Mouse (Mus musculus) hindbrain, embryonic 13.5 days (tissue): Measurements from ENCODE around the gene Rflna. TPM values are rescaled to one million over a fixed set of nuclear protein-coding genes. Genes with fewer than 3 reads are reported as not detected.

Experiments used
- ATAC-seq: fragments of 200-750 bp; cut with Nextera tagmentation; 2 replicates; pipeline ENCODE4 v1.8.0; 2017; ENCODE audit warnings: moderate TSS enrichment; ENCODE audit not compliant: low FRiP score
- H3K27ac ChIP-seq: fragments of 300-500 bp; sonication (generic); 2 replicates; pipeline ENCODE4 v1.5.1; 2015; ENCODE audit warnings: inconsistent platforms, mild to moderate bottlenecking, moderate library complexity
- H3K27me3 ChIP-seq: fragments of 300-500 bp; sonication (generic); 2 replicates; pipeline ENCODE4 v1.6.1; 2015; ENCODE audit warnings: mild to moderate bottlenecking, inconsistent platforms
- H3K36me3 ChIP-seq: fragments of 300-500 bp; sonication (generic); 2 replicates; pipeline ENCODE4 v1.6.1; 2015; ENCODE audit warnings: mild to moderate bottlenecking, inconsistent platforms
- H3K4me1 ChIP-seq: fragments of 300-500 bp; sonication (generic); replicated peaks from 2 replicates; pipeline ENCODE4 v1.6.1; 2015; ENCODE audit warnings: inconsistent platforms
- H3K4me2 ChIP-seq: fragments of 300-500 bp; sonication (generic); 2 replicates; pipeline ENCODE4 v1.6.1; 2015; ENCODE audit warnings: inconsistent platforms, mild to moderate bottlenecking, moderate library complexity
- H3K4me3 ChIP-seq: fragments of 300-500 bp; sonication (generic); 2 replicates; pipeline ENCODE4 v1.5.1; 2015; ENCODE audit warnings: mild to moderate bottlenecking, inconsistent platforms
- H3K9ac ChIP-seq: fragments of 300-500 bp; sonication (generic); 2 replicates; pipeline ENCODE4 v1.6.1; 2015; ENCODE audit warnings: mild to moderate bottlenecking, inconsistent platforms
- H3K9me3 ChIP-seq: fragments of 300-500 bp; sonication (generic); 2 replicates; pipeline ENCODE4 v1.6.1; 2016; ENCODE audit warnings: inconsistent platforms
- WGBS: fragments of 180-500 bp; shearing (Covaris S2); methylation state at CpG from one replicate; pipeline ENCODE4 v1.1.7; 2015; 5-methylcytosine and 5-hydroxymethylcytosine counted together
- polyA plus RNA-seq: library from polyadenylated mRNA; unstranded; fragments of >200 nt; fragmentation: Nextera tagmentation; extraction: Ambion mirVana; gene quantifications from 2 replicates; pipeline ENCODE4 v1.2.1, GENCODE M21; 2015

Rflna gene
- polyA plus RNA-seq, 1 experiment from 2014 or later = 5.9 TPM

- Histone ChIP-seq H3K27me3 (no peaks in the 10 kb centered on the region), H3K9ac (no peak overlapping the region), H3K27ac (no peak overlapping the region), H3K4me1 (no peaks in the 10 kb centered on the region), H3K36me3 (no peaks in the 10 kb centered on the region), H3K4me2 (no peak overlapping the region), H3K9me3 (peaks cover 14% of the 10 kb centered on the region), H3K4me3 (no peak overlapping the region)
- ATAC-seq = no peak
- 89% methylated on average over 5 of the region's 5 CpGs for WGBS
Measured at GRCm38 (mm10) chr5:124986222-124986621, 16.8 kb upstream of the Rflna start.

DNA sequence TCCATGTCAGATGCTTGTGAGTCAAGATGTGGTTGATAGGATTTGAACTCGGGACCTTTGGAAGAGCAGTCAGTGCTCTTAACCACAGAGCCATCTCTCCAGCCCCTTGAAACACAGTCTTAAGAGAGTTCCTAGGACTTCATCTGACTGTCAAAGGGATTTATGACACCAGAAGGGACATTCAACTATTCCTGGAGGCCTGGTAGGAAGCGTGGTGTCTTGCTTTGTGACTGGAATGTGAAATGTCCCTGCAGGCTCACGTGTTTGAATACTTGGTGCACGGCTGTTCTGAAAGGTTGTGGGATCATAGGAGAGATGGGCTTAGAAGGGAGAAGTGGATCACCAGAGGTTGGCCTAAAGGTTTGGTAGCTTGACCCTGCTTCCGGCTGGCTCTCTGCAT lies 16.4 kb upstream of the Rflna start:
- no peak overlapping the region for H3K9ac ChIP-seq
- no peaks in the 10 kb centered on the region for H3K27me3 ChIP-seq
- H3K4me3 ChIP-seq = no peak overlapping the region
- WGBS = 82% methylated on average over 5 of the region's 5 CpGs
- no peaks in the 10 kb centered on the region for H3K4me1 ChIP-seq
- no peak overlapping the region for H3K4me2 ChIP-seq
- H3K27ac ChIP-seq = no peak overlapping the region
- H3K36me3 ChIP-seq = no peaks in the 10 kb centered on the region
- ATAC-seq = no peak
- peaks cover 14% of the 10 kb centered on the region for H3K9me3 ChIP-seq

GRCm38 (mm10) chr5:124989724-124990123 lies 13.3 kb upstream of the Rflna start:
- H3K36me3 ChIP-seq = no peaks in the 10 kb centered on the region
- no peak overlapping the region for H3K27ac ChIP-seq
- H3K27me3 ChIP-seq = 0 out of 2 replicates have a peak, but pooled peaks cover 3% of the 10 kb centered on the region
- H3K4me2 ChIP-seq = no peak overlapping the region
- no peak overlapping the region for H3K9ac ChIP-seq
- H3K4me3 ChIP-seq = no peak overlapping the region
- no peaks in the 10 kb centered on the region for H3K9me3 ChIP-seq
- no peak for ATAC-seq
- WGBS = 90% methylated on average over 2 of the region's 2 CpGs
- H3K4me1 ChIP-seq = no peaks in the 10 kb centered on the region

DNA sequence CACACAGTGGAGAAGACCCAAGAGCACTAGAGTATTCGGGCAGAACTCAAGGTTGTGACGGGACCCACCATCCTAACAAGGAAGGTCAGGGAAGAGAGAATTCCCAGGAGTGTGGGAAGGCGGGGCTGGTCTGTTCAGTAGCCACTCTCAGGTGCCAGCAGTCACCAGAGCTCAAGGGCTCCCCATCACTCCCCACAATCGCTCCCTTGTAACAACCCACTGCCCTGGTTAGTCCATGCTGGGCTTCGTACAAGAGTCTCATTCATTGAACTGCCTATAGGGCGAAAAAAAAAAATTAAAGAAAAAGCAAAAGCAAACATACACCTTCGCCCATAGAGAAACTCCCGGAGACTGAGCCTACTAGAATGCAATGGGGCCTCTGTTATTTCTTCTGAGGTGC lies 10.7 kb upstream of the Rflna start:
- 87% methylated on average over 8 of the region's 8 CpGs for WGBS
- no peaks in the 10 kb centered on the region for H3K4me1 ChIP-seq
- ATAC-seq = no peak
- no peak overlapping the region for H3K4me2 ChIP-seq
- H3K9ac ChIP-seq = no peak overlapping the region
- H3K9me3 ChIP-seq = no peaks in the 10 kb centered on the region
- H3K27me3 ChIP-seq = 0 out of 2 replicates have a peak, but pooled peaks cover 3% of the 10 kb centered on the region
- no peaks in the 10 kb centered on the region for H3K36me3 ChIP-seq
- H3K4me3 ChIP-seq = no peak overlapping the region
- H3K27ac ChIP-seq = no peak overlapping the region

DNA sequence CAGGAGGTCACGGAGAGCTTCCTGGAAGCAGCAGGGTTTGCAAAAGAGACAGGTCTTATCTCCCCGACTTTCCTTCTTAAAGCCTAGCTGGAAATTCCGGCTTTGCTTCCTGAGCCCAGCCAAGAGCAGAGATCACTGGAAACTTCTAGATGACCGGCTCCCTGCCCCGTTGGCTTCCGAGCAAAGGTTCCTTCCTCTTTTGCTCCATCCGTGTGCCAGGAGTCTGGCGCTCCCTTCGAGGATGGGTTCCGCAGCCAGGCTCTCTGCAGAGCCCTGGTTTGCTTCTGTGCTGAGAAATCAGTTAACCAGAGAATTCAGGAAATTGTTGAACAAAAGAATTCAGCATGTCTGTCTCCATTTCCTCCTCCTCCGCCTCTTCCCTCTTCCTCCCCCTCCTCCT lies 10.1 kb upstream of the Rflna start:
- H3K36me3 ChIP-seq = no peaks in the 10 kb centered on the region
- no peak overlapping the region for H3K4me2 ChIP-seq
- no peak for ATAC-seq
- H3K27ac ChIP-seq = no peak overlapping the region
- H3K9ac ChIP-seq = no peak overlapping the region
- 0 out of 2 replicates have a peak, but pooled peaks cover 3% of the 10 kb centered on the region for H3K27me3 ChIP-seq
- 80% methylated on average over 11 of the region's 11 CpGs for WGBS
- H3K9me3 ChIP-seq = no peaks in the 10 kb centered on the region
- H3K4me3 ChIP-seq = no peak overlapping the region
- no peaks in the 10 kb centered on the region for H3K4me1 ChIP-seq

- no peaks in the 10 kb centered on the region; the same call in 1 of the 2 replicates for H3K4me1 ChIP-seq
- 68% methylated on average over 6 of the region's 6 CpGs for WGBS
- H3K36me3 ChIP-seq = no peaks in the 10 kb centered on the region
- H3K9ac ChIP-seq = no peak overlapping the region
- H3K4me2 ChIP-seq = no peak overlapping the region
- H3K4me3 ChIP-seq = no peak overlapping the region
- ATAC-seq = no peak
- no peak overlapping the region for H3K27ac ChIP-seq
- no peaks in the 10 kb centered on the region for H3K9me3 ChIP-seq
- H3K27me3 ChIP-seq = 0 out of 2 replicates have a peak, but pooled peaks cover 3% of the 10 kb centered on the region
Measured at GRCm38 (mm10) chr5:124996816-124997215, 6.2 kb upstream of the Rflna start.

DNA sequence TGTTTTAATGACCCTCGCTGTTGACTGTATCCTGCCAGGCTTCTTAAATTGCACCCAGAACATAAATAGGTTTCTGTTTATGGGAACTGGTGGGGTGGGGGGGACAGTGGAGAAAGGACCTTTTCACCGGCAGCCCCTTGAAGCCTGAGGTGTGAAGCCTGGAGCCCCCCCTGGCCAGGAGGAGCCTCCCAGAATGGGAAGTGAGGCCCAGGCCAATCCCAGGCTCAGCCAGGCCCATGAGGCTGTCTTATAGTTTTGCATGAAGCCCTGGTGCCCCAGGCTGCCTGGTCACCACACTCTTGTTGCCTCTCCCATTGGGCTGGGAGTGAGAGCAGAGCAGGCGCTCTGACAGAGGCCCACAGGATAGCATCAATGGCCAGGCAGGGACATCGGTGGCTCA lies 5.1 kb upstream of the Rflna start:
- H3K4me3 ChIP-seq = no peak overlapping the region
- H3K36me3 ChIP-seq = no peaks in the 10 kb centered on the region
- H3K27ac ChIP-seq = no peak overlapping the region
- no peaks in the 10 kb centered on the region for H3K9me3 ChIP-seq
- peaks cover 11% of the 10 kb centered on the region for H3K27me3 ChIP-seq
- peaks cover 6% of the 10 kb centered on the region for H3K4me1 ChIP-seq
- no peak overlapping the region for H3K4me2 ChIP-seq
- H3K9ac ChIP-seq = no peak overlapping the region
- no peak for ATAC-seq
- WGBS = 89% methylated on average over 4 of the region's 4 CpGs

- H3K9me3 ChIP-seq = no peaks in the 10 kb centered on the region
- WGBS = 60% methylated on average over 10 of the region's 10 CpGs
Measured at GRCm38 (mm10) chr5:125000756-125001250, 2.2 kb upstream of the Rflna start.

GRCm38 (mm10) chr5:125003873-125004255 lies 843 bp downstream of the Rflna start:
- H3K4me2 ChIP-seq = peak overlapping the region; percentile 60
- no peak for ATAC-seq
- 16% methylated on average over 15 of the region's 15 CpGs for WGBS
- peaks cover 44% of the 10 kb centered on the region for H3K4me1 ChIP-seq
- peaks cover 35% of the 10 kb centered on the region for H3K27me3 ChIP-seq
- H3K9ac ChIP-seq = peak overlapping the region; percentile 69
- peaks cover 4% of the 10 kb centered on the region; the same call in 1 of the 2 replicates for H3K36me3 ChIP-seq
- peak overlapping the region; percentile 38 for H3K4me3 ChIP-seq
- H3K27ac ChIP-seq = no peak overlapping the region
- H3K9me3 ChIP-seq = no peaks in the 10 kb centered on the region

More at GRCm38 (mm10) chr5:125000756-125001250, 2.2 kb upstream of the Rflna start:
- no peak overlapping the region for H3K4me3 ChIP-seq
- H3K9ac ChIP-seq = no peak overlapping the region
- H3K36me3 ChIP-seq = no peaks in the 10 kb centered on the region
- no peak overlapping the region for H3K4me2 ChIP-seq
- H3K4me1 ChIP-seq = peaks cover 24% of the 10 kb centered on the region
- no peak overlapping the region for H3K27ac ChIP-seq
- ATAC-seq = no peak
- H3K27me3 ChIP-seq = peaks cover 35% of the 10 kb centered on the region

GRCm38 (mm10) chr5:125005871-125006652 lies 3.0 kb downstream of the Rflna start:
- Histone ChIP-seq H3K27ac (peak overlapping the region; percentile 40; the same call in 1 of the 2 replicates), H3K36me3 (peaks cover 20% of the 10 kb centered on the region), H3K4me1 (peaks cover 44% of the 10 kb centered on the region), H3K27me3 (peaks cover 35% of the 10 kb centered on the region), H3K4me3 (no peak overlapping the region), H3K4me2 (no peak overlapping the region), H3K9ac (no peak overlapping the region), H3K9me3 (no peaks in the 10 kb centered on the region)
- no peak; the same call in 1 of the 2 replicates for ATAC-seq
- 59% methylated on average over 9 of the region's 9 CpGs for WGBS

DNA sequence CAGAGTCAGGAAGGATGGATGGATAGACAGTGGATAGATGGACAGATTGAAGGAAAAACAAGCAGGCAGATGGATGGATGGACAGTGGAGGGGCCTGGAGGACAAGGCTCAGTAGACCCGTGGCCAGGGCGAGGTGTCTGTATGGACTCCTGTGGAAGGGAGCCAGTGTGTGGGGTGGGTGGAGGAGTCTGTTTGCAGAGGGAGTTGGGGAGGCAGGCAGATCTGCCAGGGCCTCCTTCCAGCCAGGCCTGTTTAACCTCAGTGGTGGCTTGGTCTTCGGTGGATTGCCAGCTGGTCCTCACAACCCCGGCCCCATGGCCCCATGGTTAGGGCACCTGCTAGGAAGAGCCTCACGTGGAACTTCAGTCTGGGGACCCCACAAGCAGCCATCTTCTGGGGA lies 3.9 kb downstream of the Rflna start:
- H3K27ac ChIP-seq = no peak overlapping the region
- no peak overlapping the region for H3K4me2 ChIP-seq
- H3K4me1 ChIP-seq = peaks cover 44% of the 10 kb centered on the region
- no peak for ATAC-seq
- peaks cover 35% of the 10 kb centered on the region for H3K27me3 ChIP-seq
- H3K4me3 ChIP-seq = no peak overlapping the region
- H3K9ac ChIP-seq = no peak overlapping the region
- 83% methylated on average over 5 of the region's 5 CpGs for WGBS
- peaks cover 27% of the 10 kb centered on the region for H3K36me3 ChIP-seq
- no peaks in the 10 kb centered on the region for H3K9me3 ChIP-seq

GRCm38 (mm10) chr5:125011166-125011565 lies 8.1 kb downstream of the Rflna start:
- H3K4me3 ChIP-seq = no peak overlapping the region
- H3K27me3 ChIP-seq = no peaks in the 10 kb centered on the region
- peaks cover 16% of the 10 kb centered on the region for H3K4me1 ChIP-seq
- H3K9ac ChIP-seq = no peak overlapping the region
- no peak for ATAC-seq
- H3K27ac ChIP-seq = no peak overlapping the region
- H3K4me2 ChIP-seq = no peak overlapping the region
- peaks cover 51% of the 10 kb centered on the region for H3K36me3 ChIP-seq
- H3K9me3 ChIP-seq = no peaks in the 10 kb centered on the region
- WGBS = 93% methylated on average over 24 of the region's 24 CpGs

- H3K4me3 ChIP-seq = no peak overlapping the region
- no peak overlapping the region for H3K27ac ChIP-seq
- no peak for ATAC-seq
- H3K4me1 ChIP-seq = peaks cover 12% of the 10 kb centered on the region
- H3K27me3 ChIP-seq = no peaks in the 10 kb centered on the region
- H3K9me3 ChIP-seq = no peaks in the 10 kb centered on the region
- H3K9ac ChIP-seq = no peak overlapping the region
- 95% methylated on average over 8 of the region's 8 CpGs for WGBS
- H3K36me3 ChIP-seq = peaks cover 56% of the 10 kb centered on the region
- H3K4me2 ChIP-seq = no peak overlapping the region
Measured at GRCm38 (mm10) chr5:125011628-125012027, 8.6 kb downstream of the Rflna start.
